In the genomic region with DNA sequence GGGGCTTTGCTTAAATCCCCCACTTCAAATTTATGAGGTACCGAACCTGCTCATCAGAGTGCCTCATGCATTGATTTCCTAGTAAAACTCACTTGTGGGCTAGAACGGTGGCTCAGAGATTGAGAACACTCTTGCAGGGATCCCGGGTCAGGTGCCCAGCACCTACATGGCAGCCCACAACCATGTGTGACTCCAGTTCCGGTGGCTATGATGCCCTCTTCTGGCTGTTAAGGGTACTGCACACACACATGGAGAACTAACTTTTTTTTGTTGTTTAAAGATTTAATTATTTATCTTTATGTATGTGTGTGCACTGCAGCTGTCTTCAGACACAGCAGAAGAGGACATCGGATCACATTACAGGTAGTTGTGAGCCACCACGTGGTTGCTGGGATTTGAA, we compare ENCODE assay signal across 19 mouse cellular contexts. TPM values are rescaled to one million over a fixed set of nuclear protein-coding genes. Genes with fewer than 3 reads are reported as not detected.
A peak's percentile ranks its signal among the peaks of the same experiment; 100 is the strongest.
DNase-seq lines count a peak whose midpoint lies in the region; ATAC-seq and TF ChIP-seq lines count a peak whose summit lies in the region.
"Had no signal": no experiment of that assay in that cellular context is flagged by ENCODE, and none has a peak within 500 bp of the region (broad histone marks: within the 10 kb centered on the region; RNA-seq: fewer than 3 reads in every experiment).

No protein-coding gene starts in this region.

- no peaks in the 10 kb centered on the region for H3K79me2 ChIP-seq in heart, adult 2 months (replicated peaks; ENCODE audit: control insufficient read depth, insufficient read depth, low read length)

- no peaks in the 10 kb centered on the region for H3K27me3 ChIP-seq in heart, adult 2 months (ENCODE audit: control insufficient read depth, insufficient read depth, low read length)
- H3K27me3 ChIP-seq in lung, postnatal 0 days (replicated peaks; ENCODE audit: insufficient read depth, low read length) = no peaks in the 10 kb centered on the region
- no peaks in the 10 kb centered on the region for H3K27me3 ChIP-seq in small intestine, adult 2 months (ENCODE audit: control insufficient read depth, insufficient read depth, low read length)
- H3K27me3 ChIP-seq: limb, embryonic 13.5 days; megakaryocyte, embryonic 14.5 days had no signal

- ATAC-seq in lung, postnatal 0 days = no peak
- no peak for ATAC-seq in megakaryocyte progenitor cell, adult 5-6 weeks (replicated peaks; ENCODE audit: poor library complexity)
- ATAC-seq: forebrain, embryonic 16.5 days had no signal

- intact Hi-C loops in heart, adult 2 months (cut with DNase I) = no loop called here
- intact Hi-C loops in heart, postnatal 25 days (cut with DNase I) = no loop called here

- no peaks in the 10 kb centered on the region for H3K36me3 ChIP-seq in heart, adult 2 months (ENCODE audit: control insufficient read depth, insufficient read depth, low read length)
- H3K36me3 ChIP-seq in lung, postnatal 0 days (ENCODE audit: insufficient read depth, low read length) = no peaks in the 10 kb centered on the region
- H3K36me3 ChIP-seq in small intestine, adult 2 months (ENCODE audit: control insufficient read depth, insufficient read depth, low read length) = peaks cover 11% of the 10 kb centered on the region

- TF ChIP-seq CTCF in heart, adult 2 months (IDR thresholded peaks at IDR 0.05) = peak; percentile 61
- TF ChIP-seq CTCF in lung, postnatal 0 days (IDR thresholded peaks at IDR 0.05) = peak; percentile 57
- peak; percentile 49; the same call in 1 of the 2 replicates for TF ChIP-seq CTCF in small intestine, adult 2 months (IDR thresholded peaks at IDR 0.05; ENCODE audit: extremely low read depth, insufficient read length, insufficient replicate concordance, low read depth, low read length)

- no peak for DNase-seq in heart, adult 2 months
- DNase-seq in heart, postnatal 25 days (ENCODE audit: low spot score) = no peak
- no peak for DNase-seq in lung, postnatal 0 days (ENCODE audit: low spot score)
- no peak for DNase-seq in lung, postnatal 10 days
- DNase-seq in NIH3T3 (ENCODE audit: low read depth) = peak; percentile 40
- no peak for DNase-seq in urinary bladder, postnatal 4 days (ENCODE audit: low spot score in 2 of 2)
- DNase-seq: adrenal gland, postnatal 36 days; cerebellum, adult 8-10 months; heart, postnatal 14 days; kidney, adult 18-20 months; thymus, adult 18-20 months had no signal

- no peak for TF ChIP-seq EP300 in heart, adult 2 months (IDR thresholded peaks at IDR 0.05; ENCODE audit: insufficient read depth, low read depth, low read length)
- TF ChIP-seq EP300 in lung, postnatal 0 days (IDR thresholded peaks at IDR 0.05) = no peak

- H3K27ac ChIP-seq in heart, adult 2 months = no peak overlapping the region
- H3K27ac ChIP-seq in lung, postnatal 0 days (ENCODE audit: low read length) = no peak overlapping the region
- no peak overlapping the region for H3K27ac ChIP-seq in small intestine, adult 2 months (ENCODE audit: insufficient read depth, low read depth, low read length)
- H3K27ac ChIP-seq: limb, embryonic 13.5 days had no signal

- TF ChIP-seq POLR2A in heart, adult 2 months (IDR thresholded peaks at IDR 0.05; ENCODE audit: insufficient read depth, low read depth, low read length) = no peak
- no peak for TF ChIP-seq POLR2A in small intestine, adult 2 months (IDR thresholded peaks at IDR 0.05; ENCODE audit: low read depth, low read length)

- WGBS in heart, adult 2 months = 92% methylated on average over 6 of the region's 6 CpGs
- WGBS in lung, postnatal 0 days = 91% methylated on average over 6 of the region's 6 CpGs
- WGBS in small intestine, adult 2 months = 89% methylated on average over 6 of the region's 6 CpGs

- H3K4me3 ChIP-seq in heart, adult 2 months = no peak overlapping the region
- H3K4me3 ChIP-seq in lung, postnatal 0 days (ENCODE audit: low read depth, low read length) = no peak overlapping the region
- H3K4me3 ChIP-seq in small intestine, adult 2 months (ENCODE audit: low read depth, low read length) = no peak overlapping the region
- H3K4me3 ChIP-seq: limb, embryonic 13.5 days; myocyte had no signal

- no peaks in the 10 kb centered on the region for H3K9me3 ChIP-seq in lung, postnatal 0 days (ENCODE audit: low read length)
- H3K9me3 ChIP-seq: limb, embryonic 13.5 days; megakaryocyte, embryonic 14.5 days had no signal

- peaks cover 4% of the 10 kb centered on the region; the same call in 1 of the 2 replicates for H3K4me1 ChIP-seq in heart, adult 2 months (ENCODE audit: control insufficient read depth, insufficient read depth, low read length)
- H3K4me1 ChIP-seq in lung, postnatal 0 days (ENCODE audit: insufficient read depth, low read depth, low read length) = peaks cover 6% of the 10 kb centered on the region
- H3K4me1 ChIP-seq in small intestine, adult 2 months (ENCODE audit: control insufficient read depth, insufficient read depth, insufficient read length, low read length) = peaks cover 15% of the 10 kb centered on the region

- no peak overlapping the region for H3K4me2 ChIP-seq in lung, postnatal 0 days (replicated peaks; ENCODE audit: low read depth, low read length)
- H3K4me2 ChIP-seq: limb, embryonic 13.5 days had no signal

- no peak overlapping the region for H3K9ac ChIP-seq in heart, adult 2 months (ENCODE audit: low read depth, low read length)
- H3K9ac ChIP-seq in lung, postnatal 0 days (replicated peaks; ENCODE audit: low read depth) = no peak overlapping the region
- H3K9ac ChIP-seq: limb, embryonic 13.5 days had no signal

RNA-seq across cellular contexts. Expression of a gene that starts 2.6 kb away (rescaled TPM):
- 10 to 100 TPM; 41.2 to 43.9 TPM for total RNA-seq in heart, adult 2 months (2021)
- 62.1 and 92.8 TPM in 2 replicates for polyA plus RNA-seq in heart, adult 2 months (2012; rRNA removed)
- total RNA-seq in heart, postnatal 25 days (2021) = 10 to 100 TPM; 39.4 to 45.3 TPM
- polyA plus RNA-seq in lung, postnatal 0 days (2015; fragmentation: Nextera tagmentation; extraction: Ambion mirVana) = 401 and 429 TPM in 2 replicates
- 127 and 242 TPM in 2 replicates for polyA plus RNA-seq in small intestine, adult 2 months (2012; rRNA removed)
- 123 and 166 TPM in 2 replicates for total RNA-seq in megakaryocyte progenitor cell, adult 5-6 weeks (2015)
- total RNA-seq in megakaryocyte progenitor cell, adult 5-6 weeks (2017) = 94.4 and 117 TPM in 2 replicates
- polyA plus RNA-seq: myocyte had no signal

RNA-seq across cellular contexts. Expression of a gene that starts 7.8 kb away (rescaled TPM):
- 1 to 10 TPM; 4.0 to 5.6 TPM for total RNA-seq in heart, adult 2 months (2021)
- 8.5 and 9.0 TPM in 2 replicates for polyA plus RNA-seq in heart, adult 2 months (2012; rRNA removed)
- total RNA-seq in heart, postnatal 25 days (2021) = 1 to 10 TPM; 5.3 to 5.7 TPM
- polyA plus RNA-seq in lung, postnatal 0 days (2015; fragmentation: Nextera tagmentation; extraction: Ambion mirVana) = 29.2 and 31.2 TPM in 2 replicates
- polyA plus RNA-seq in small intestine, adult 2 months (2012; rRNA removed) = 18.8 and 30.5 TPM in 2 replicates
- total RNA-seq in megakaryocyte progenitor cell, adult 5-6 weeks (2015) = 3.4 and 3.8 TPM in 2 replicates
- total RNA-seq in megakaryocyte progenitor cell, adult 5-6 weeks (2017) = 3.2 and 5.6 TPM in 2 replicates

RNA-seq across cellular contexts. Expression of a gene that starts 13.6 kb away (rescaled TPM):
- not detected for total RNA-seq in heart, adult 2 months (2021)
- polyA plus RNA-seq in heart, adult 2 months (2012; rRNA removed) = not detected in 2 replicates
- not detected for total RNA-seq in heart, postnatal 25 days (2021)
- not detected in 2 replicates for polyA plus RNA-seq in lung, postnatal 0 days (2015; fragmentation: Nextera tagmentation; extraction: Ambion mirVana)
- 0.30 and 0.81 TPM in 2 replicates for polyA plus RNA-seq in small intestine, adult 2 months (2012; rRNA removed)
- not detected in 2 replicates for total RNA-seq in megakaryocyte progenitor cell, adult 5-6 weeks (2015)
- total RNA-seq in megakaryocyte progenitor cell, adult 5-6 weeks (2017) = not detected in 2 replicates
- total RNA-seq: adrenal gland, postnatal 36 days; heart, postnatal 14 days; layer of hippocampus, postnatal 10 days had no signal
- polyA plus RNA-seq: embryonic facial prominence, embryonic 14.5 days; forebrain, embryonic 16.5 days; limb, embryonic 13.5 days; myocyte had no signal

RNA-seq across cellular contexts. Expression of a gene that starts 25.2 kb away (rescaled TPM):
- total RNA-seq in heart, adult 2 months (2021) = 1 to 10 TPM; 1.6 to 8.1 TPM
- polyA plus RNA-seq in heart, adult 2 months (2012; rRNA removed) = 6.8 and 8.2 TPM in 2 replicates
- 1 to 10 TPM; 2.5 to 2.7 TPM for total RNA-seq in heart, postnatal 25 days (2021)
- polyA plus RNA-seq in lung, postnatal 0 days (2015; fragmentation: Nextera tagmentation; extraction: Ambion mirVana) = 1.2 and 1.5 TPM in 2 replicates
- polyA plus RNA-seq in small intestine, adult 2 months (2012; rRNA removed) = 2.2 and 3.4 TPM in 2 replicates
- 0.30 TPM in 1 of 2 replicates, not detected in the other for total RNA-seq in megakaryocyte progenitor cell, adult 5-6 weeks (2015)
- not detected in 2 replicates for total RNA-seq in megakaryocyte progenitor cell, adult 5-6 weeks (2017)
- total RNA-seq: adrenal gland, postnatal 36 days; layer of hippocampus, postnatal 10 days had no signal
- polyA plus RNA-seq: forebrain, embryonic 16.5 days had no signal

RNA-seq across cellular contexts. Expression of a gene that starts 40.5 kb away (rescaled TPM):
- 10 to 100 TPM; 36.9 to 41.6 TPM for total RNA-seq in heart, adult 2 months (2021)
- 91.3 and 99.4 TPM in 2 replicates for polyA plus RNA-seq in heart, adult 2 months (2012; rRNA removed)
- total RNA-seq in heart, postnatal 25 days (2021) = 10 to 100 TPM; 35.8 to 38.2 TPM
- polyA plus RNA-seq in lung, postnatal 0 days (2015; fragmentation: Nextera tagmentation; extraction: Ambion mirVana) = 49.4 and 52.7 TPM in 2 replicates
- polyA plus RNA-seq in small intestine, adult 2 months (2012; rRNA removed) = 35.7 and 44.9 TPM in 2 replicates
- total RNA-seq in megakaryocyte progenitor cell, adult 5-6 weeks (2015) = 26.6 and 33.3 TPM in 2 replicates
- total RNA-seq in megakaryocyte progenitor cell, adult 5-6 weeks (2017) = 32.8 and 33.2 TPM in 2 replicates
